Mouse (Mus musculus): Measurements from ENCODE around the gene Ccdc85a. TPM values are rescaled to one million over a fixed set of nuclear protein-coding genes. Genes with fewer than 3 reads are reported as not detected.

Gene Ccdc85a
- polyA plus RNA-seq, 1 experiment = not detected

GRCm38 (mm10) chr11:28556420-28556819, 27.7 kb downstream of the Ccdc85a start:
- no peaks in the 10 kb centered on the region for H3K36me3 ChIP-seq (ENCODE audit: control insufficient read depth, insufficient read depth)
- H3K27me3 ChIP-seq (ENCODE audit: control insufficient read depth, insufficient read depth, insufficient read length) = no peaks in the 10 kb centered on the region
- no peak overlapping the region for H3K4me2 ChIP-seq (ENCODE audit: low read depth)
- no peak for TF ChIP-seq TCF3 (IDR thresholded peaks at IDR 0.05; ENCODE audit: insufficient read length, low read depth)
- no peak for TF ChIP-seq REST (IDR thresholded peaks at IDR 0.05; ENCODE audit: insufficient read depth, insufficient read length)
- TF ChIP-seq E2F4 (IDR thresholded peaks at IDR 0.05; ENCODE audit: insufficient read depth) = no peak
- H3K79me2 ChIP-seq (ENCODE audit: control insufficient read depth, insufficient read depth) = no peaks in the 10 kb centered on the region
- no peak overlapping the region for H3K4me3 ChIP-seq
- no peak overlapping the region for H3ac ChIP-seq (ENCODE audit: control insufficient read depth, insufficient read length)

DNA sequence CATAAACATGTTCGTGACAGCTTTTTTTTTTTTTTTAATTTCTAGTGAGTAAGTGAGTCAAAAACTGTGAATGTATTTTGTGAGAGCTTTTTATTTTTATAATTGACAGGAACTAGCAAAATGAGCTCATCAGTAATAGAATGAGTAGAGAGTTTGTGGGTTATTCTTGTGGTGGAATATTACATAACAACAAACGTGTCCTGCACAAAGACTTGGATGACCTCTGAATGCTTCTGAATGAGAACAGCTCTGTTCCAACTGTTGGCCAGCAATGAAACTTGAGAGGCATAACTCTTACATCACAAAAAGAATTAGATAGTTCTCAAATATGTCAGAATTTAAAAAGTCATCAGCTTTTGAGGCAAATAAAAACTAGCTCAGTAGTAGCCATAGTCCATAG, 40.7 kb downstream of the Ccdc85a start:
- no peak overlapping the region for H3K4me2 ChIP-seq (ENCODE audit: low read depth)
- H3K79me2 ChIP-seq (ENCODE audit: control insufficient read depth, insufficient read depth) = no peaks in the 10 kb centered on the region
- no peak for TF ChIP-seq POLR2AphosphoS2 (IDR thresholded peaks at IDR 0.05; ENCODE audit: insufficient read length, low read depth)
- H3K36me3 ChIP-seq (ENCODE audit: control insufficient read depth, insufficient read depth) = no peaks in the 10 kb centered on the region
- H3K4me3 ChIP-seq = no peak overlapping the region
- H3ac ChIP-seq (ENCODE audit: control insufficient read depth, insufficient read length) = no peak overlapping the region
- H3K27me3 ChIP-seq (ENCODE audit: control insufficient read depth, insufficient read depth, insufficient read length) = no peaks in the 10 kb centered on the region

DNA sequence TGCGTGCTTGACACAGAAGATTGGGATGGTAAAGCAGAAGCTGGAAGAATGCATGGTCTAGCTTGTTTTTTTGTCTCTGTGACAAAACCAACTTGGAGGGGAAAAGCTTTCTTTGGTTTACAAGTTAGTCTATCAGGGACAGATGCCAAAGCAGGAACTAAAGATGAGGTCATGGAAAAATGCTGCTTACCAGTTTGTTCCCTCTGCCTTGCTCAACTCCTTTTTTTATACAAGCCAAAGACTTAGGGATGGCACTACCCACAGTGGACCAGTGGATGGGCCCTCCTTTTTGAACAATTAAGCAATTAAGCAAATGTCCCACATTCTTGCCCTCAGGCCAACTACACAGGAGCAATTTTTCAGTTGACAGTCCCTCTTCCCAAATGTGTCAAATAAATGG, 42.8 kb downstream of the Ccdc85a start:
- no peak for TF ChIP-seq POLR2A (IDR thresholded peaks at IDR 0.05; ENCODE audit: insufficient read length, low read depth)
- TF ChIP-seq MAX (IDR thresholded peaks at IDR 0.05; ENCODE audit: low read depth) = no peak
- no peak for TF ChIP-seq E2F4 (IDR thresholded peaks at IDR 0.05; ENCODE audit: insufficient read depth)
- no peak for TF ChIP-seq POLR2AphosphoS2 (IDR thresholded peaks at IDR 0.05; ENCODE audit: insufficient read length, low read depth)
- TF ChIP-seq USF1 (IDR thresholded peaks at IDR 0.05; ENCODE audit: low read depth) = no peak
- TF ChIP-seq MYOG (IDR thresholded peaks at IDR 0.05; ENCODE audit: control insufficient read depth in 1 of 3, insufficient read depth in 1 of 3, insufficient read length in 2 of 3, low read depth in 2 of 3) = no peak
- no peak for TF ChIP-seq SRF (IDR thresholded peaks at IDR 0.05; ENCODE audit: control insufficient read depth, insufficient read length, low read depth)
- no peak for TF ChIP-seq REST (IDR thresholded peaks at IDR 0.05; ENCODE audit: insufficient read depth, insufficient read length)
- no peak for TF ChIP-seq MYOD1 (IDR thresholded peaks at IDR 0.05; ENCODE audit: control insufficient read depth in 1 of 3, insufficient read length in 2 of 3, low read depth in 2 of 3)
- no peak for TF ChIP-seq CEBPB (IDR thresholded peaks at IDR 0.05; ENCODE audit: insufficient read depth, poor library complexity, severe bottlenecking)
- TF ChIP-seq TCF3 (IDR thresholded peaks at IDR 0.05; ENCODE audit: insufficient read length, low read depth) = no peak
- TF ChIP-seq TCF12 (IDR thresholded peaks at IDR 0.05; ENCODE audit: insufficient read depth, poor library complexity, severe bottlenecking) = no peak
- no peak overlapping the region for H3K4me3 ChIP-seq
- no peaks in the 10 kb centered on the region for H3K36me3 ChIP-seq (ENCODE audit: control insufficient read depth, insufficient read depth)

GRCm38 (mm10) chr11:28533286-28533685, 50.8 kb downstream of the Ccdc85a start:
- Histone ChIP-seq H3K4me2 (ENCODE audit: low read depth) (no peak overlapping the region), H3K79me2 (ENCODE audit: control insufficient read depth, insufficient read depth) (no peaks in the 10 kb centered on the region), H3K4me3 (no peak overlapping the region), H3ac (ENCODE audit: control insufficient read depth, insufficient read length) (no peak overlapping the region), H3K36me3 (ENCODE audit: control insufficient read depth, insufficient read depth) (no peaks in the 10 kb centered on the region), H3K27me3 (ENCODE audit: control insufficient read depth, insufficient read depth, insufficient read length) (no peaks in the 10 kb centered on the region)
- TF ChIP-seq REST (IDR thresholded peaks at IDR 0.05; ENCODE audit: insufficient read depth, insufficient read length) (no peak), TCF12 (IDR thresholded peaks at IDR 0.05; ENCODE audit: insufficient read depth, poor library complexity, severe bottlenecking) (no peak), POLR2AphosphoS2 (IDR thresholded peaks at IDR 0.05; ENCODE audit: insufficient read length, low read depth) (no peak), MYOG (IDR thresholded peaks at IDR 0.05; ENCODE audit: control insufficient read depth in 1 of 3, insufficient read depth in 1 of 3, insufficient read length in 2 of 3, low read depth in 2 of 3) (no peak), POLR2A (IDR thresholded peaks at IDR 0.05; ENCODE audit: insufficient read length, low read depth) (no peak), SRF (IDR thresholded peaks at IDR 0.05; ENCODE audit: control insufficient read depth, insufficient read length, low read depth) (no peak)

More for the DNA sequence above, 42.8 kb downstream of the Ccdc85a start:
- no peak overlapping the region for H3ac ChIP-seq (ENCODE audit: control insufficient read depth, insufficient read length)
- no peaks in the 10 kb centered on the region for H3K79me2 ChIP-seq (ENCODE audit: control insufficient read depth, insufficient read depth)
- H3K27me3 ChIP-seq (ENCODE audit: control insufficient read depth, insufficient read depth, insufficient read length) = no peaks in the 10 kb centered on the region
- no peak overlapping the region for H3K4me2 ChIP-seq (ENCODE audit: low read depth)

DNA sequence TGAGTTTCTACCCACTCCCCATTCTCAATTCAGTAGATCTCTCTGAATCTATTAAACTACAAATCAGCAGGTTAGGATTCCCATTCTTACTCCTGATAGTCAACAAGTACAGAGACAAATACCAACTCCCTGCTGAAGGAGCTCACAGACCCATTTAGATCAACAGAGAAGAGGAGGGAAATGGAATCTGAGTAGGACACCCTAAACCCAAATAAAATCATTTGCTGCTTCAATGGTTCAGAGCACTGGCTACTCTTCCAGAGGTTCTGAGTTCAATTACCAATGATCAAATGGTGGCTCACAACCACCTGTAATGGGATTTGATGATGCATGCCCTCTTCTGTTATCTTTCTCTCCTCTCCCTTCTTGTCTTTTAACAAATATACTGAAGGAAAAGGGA, 82.9 kb downstream of the Ccdc85a start:
- Histone ChIP-seq H3K36me3 (ENCODE audit: control insufficient read depth, insufficient read depth) (no peaks in the 10 kb centered on the region), H3K4me2 (ENCODE audit: low read depth) (no peak overlapping the region), H3K79me2 (ENCODE audit: control insufficient read depth, insufficient read depth) (no peaks in the 10 kb centered on the region), H3ac (ENCODE audit: control insufficient read depth, insufficient read length) (no peak overlapping the region), H3K27me3 (ENCODE audit: control insufficient read depth, insufficient read depth, insufficient read length) (no peaks in the 10 kb centered on the region), H3K4me3 (no peak overlapping the region)
- TF ChIP-seq MAX (IDR thresholded peaks at IDR 0.05; ENCODE audit: low read depth) = no peak
- TF ChIP-seq REST (IDR thresholded peaks at IDR 0.05; ENCODE audit: insufficient read depth, insufficient read length) = no peak
- TF ChIP-seq E2F4 (IDR thresholded peaks at IDR 0.05; ENCODE audit: insufficient read depth) = no peak
- TF ChIP-seq TCF12 (IDR thresholded peaks at IDR 0.05; ENCODE audit: insufficient read depth, poor library complexity, severe bottlenecking) = no peak
- TF ChIP-seq POLR2AphosphoS2 (IDR thresholded peaks at IDR 0.05; ENCODE audit: insufficient read length, low read depth) = no peak
- TF ChIP-seq USF1 (IDR thresholded peaks at IDR 0.05; ENCODE audit: low read depth) = no peak
- no peak for TF ChIP-seq MYOD1 (IDR thresholded peaks at IDR 0.05; ENCODE audit: control insufficient read depth in 1 of 3, insufficient read length in 2 of 3, low read depth in 2 of 3)
- TF ChIP-seq SRF (IDR thresholded peaks at IDR 0.05; ENCODE audit: control insufficient read depth, insufficient read length, low read depth) = no peak
- TF ChIP-seq MYOG (IDR thresholded peaks at IDR 0.05; ENCODE audit: control insufficient read depth in 1 of 3, insufficient read depth in 1 of 3, insufficient read length in 2 of 3, low read depth in 2 of 3) = no peak
- no peak for TF ChIP-seq CEBPB (IDR thresholded peaks at IDR 0.05; ENCODE audit: insufficient read depth, poor library complexity, severe bottlenecking)
- no peak for TF ChIP-seq POLR2A (IDR thresholded peaks at IDR 0.05; ENCODE audit: insufficient read length, low read depth)
